Mouse (Mus musculus): ENCODE measurements around the gene Ier3.

- TF ChIP-seq POLR2A (IDR thresholded peaks at IDR 0.05; ENCODE audit: low read depth, low read length) (peak; percentile 39; the same call in 1 of the 2 replicates), CTCF (IDR thresholded peaks at IDR 0.05; ENCODE audit: extremely low read depth, insufficient read depth, insufficient read length, insufficient replicate concordance) (no peak)
Measured at GRCm38 (mm10) chr17:35866281-35866831, 44.9 kb downstream of the Ier3 start.

Data from spleen, adult 2 months (tissue).